Mouse (Mus musculus) heart, adult 8-10 months (tissue): Measurements from ENCODE around the gene Uggt2. TPM values are rescaled to one million over a fixed set of nuclear protein-coding genes. Genes with fewer than 3 reads are reported as not detected.
"Not testable (repeated sequence)": the region's sequence is repeated elsewhere in the genome, so short reads cannot be mapped to it uniquely, and the experiment has no call there.

ENCODE experiments used
- DNase-seq: peaks from one replicate; pipeline ENCODE4 v3.0.0; 2022; ENCODE audit warnings: low spot score
- total RNA-seq, 4 experiments: library from RNA; stranded (reverse); gene quantifications; 2 replicates each; pipeline ENCODE4 v1.2.4; 2022

The Uggt2 gene
- total RNA-seq, 4 experiments from 2014 or later = 6.8 to 9.6 (median 7.5) TPM

GRCm38 (mm10) chr14:118981711-118982428 lies 117.4 kb downstream of the Uggt2 start:
- not testable (repeated sequence) for DNase-seq

- no peak for DNase-seq
These were observed 118.3 kb downstream of the Uggt2 start for GRCm38 (mm10) chr14:118980890-118981289.

GRCm38 (mm10) chr14:118980358-118980757 lies 118.9 kb downstream of the Uggt2 start:
- no peak for DNase-seq

GRCm38 (mm10) chr14:118979571-118980325 lies 119.5 kb downstream of the Uggt2 start:
- no peak for DNase-seq

- DNase-seq = no peak
These were observed 122.0 kb downstream of the Uggt2 start for GRCm38 (mm10) chr14:118977136-118977816.

- DNase-seq = no peak
These were observed 127.0 kb downstream of the Uggt2 start for GRCm38 (mm10) chr14:118972268-118972667.

- no peak for DNase-seq
These were observed 131.6 kb downstream of the Uggt2 start for GRCm38 (mm10) chr14:118967646-118968045.

- DNase-seq = no peak
These were observed 133.8 kb downstream of the Uggt2 start for GRCm38 (mm10) chr14:118965356-118966000.

- no peak for DNase-seq
These were observed 141.2 kb downstream of the Uggt2 start for GRCm38 (mm10) chr14:118958010-118958409.

- peak; percentile 22 for DNase-seq
These were observed 147.2 kb downstream of the Uggt2 start for GRCm38 (mm10) chr14:118951912-118952583.

- DNase-seq = no peak
These were observed 150.4 kb downstream of the Uggt2 start for GRCm38 (mm10) chr14:118948841-118949240.

- DNase-seq = no peak
These were observed 154.5 kb downstream of the Uggt2 start for GRCm38 (mm10) chr14:118944702-118945101.

- no peak for DNase-seq
These were observed 157.2 kb downstream of the Uggt2 start for GRCm38 (mm10) chr14:118942076-118942475.

- no peak for DNase-seq
These were observed 158.3 kb downstream of the Uggt2 start for GRCm38 (mm10) chr14:118940796-118941495.

GRCm38 (mm10) chr14:118938551-118938950 lies 160.7 kb downstream of the Uggt2 start:
- peak; percentile 37 for DNase-seq

GRCm38 (mm10) chr14:118937533-118938492 lies 161.4 kb downstream of the Uggt2 start, which contains the start of gene Dnajc3:
Dnajc3 (plus strand) TSS chr14:118937976.
- peak; percentile 99 for DNase-seq

GRCm38 (mm10) chr14:118936952-118937351 lies 162.3 kb downstream of the Uggt2 start:
- no peak for DNase-seq

- no peak for DNase-seq
These were observed 163.0 kb downstream of the Uggt2 start for GRCm38 (mm10) chr14:118936236-118936635.
